Mouse (Mus musculus): ENCODE results near the gene Alox5ap. TPM values are rescaled to one million over a fixed set of nuclear protein-coding genes. Genes with fewer than 3 reads are reported as not detected.

The Alox5ap gene
- polyA plus RNA-seq (2012; rRNA removed), result 31.6 and 50.1 TPM in 2 replicates

DNA sequence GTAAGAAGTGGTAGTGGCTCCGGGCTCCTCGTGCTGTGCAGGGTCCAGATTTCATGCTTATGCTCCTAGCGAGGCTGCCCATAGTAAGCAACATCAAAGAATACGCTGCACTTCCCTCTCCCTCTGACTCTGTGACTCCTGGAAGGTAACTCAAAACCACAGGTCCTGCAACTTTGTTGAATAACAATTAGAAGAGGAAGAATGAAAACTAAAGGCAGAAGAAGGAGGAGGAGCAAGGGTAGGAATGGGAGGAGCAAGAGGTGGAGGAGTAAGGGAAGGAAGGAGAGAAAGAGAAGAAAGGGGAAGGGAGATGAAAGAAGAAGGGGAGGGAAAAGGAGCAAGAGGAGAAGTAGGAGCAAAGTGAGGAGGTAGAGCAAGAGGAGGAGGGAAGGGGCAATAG, at the start of gene Alox5ap:
TSS of gene Alox5ap (plus strand) at position 363 of the 400 bp plus-strand sequence.
- no peaks in the 10 kb centered on the region for H3K36me3 ChIP-seq (ENCODE audit: control insufficient read depth, insufficient read depth, low read length)
- no peaks in the 10 kb centered on the region for H3K27me3 ChIP-seq (ENCODE audit: control insufficient read depth, insufficient read depth, low read length)
- 14% methylated on average over 4 of the region's 4 CpGs for WGBS
- no peak for DNase-seq
- peaks cover 27% of the 10 kb centered on the region for H3K4me1 ChIP-seq (replicated peaks; ENCODE audit: control insufficient read depth, insufficient read depth, low read length)
- H3K4me3 ChIP-seq (ENCODE audit: control insufficient read depth, insufficient read depth, low read length), result 0 out of 2 replicates have a peak within 1 kb of the TSS, but pooled peaks have one; percentile 1
- no peak for TF ChIP-seq POLR2A (IDR thresholded peaks at IDR 0.05; ENCODE audit: control insufficient read depth, extremely low read depth, insufficient read depth, low read length, poor library complexity)
- TF ChIP-seq CTCF (IDR thresholded peaks at IDR 0.05; ENCODE audit: borderline replicate concordance, control insufficient read depth, extremely low read depth, insufficient read depth, low read length, poor library complexity), result no peak
- H3K27ac ChIP-seq (ENCODE audit: control insufficient read depth, insufficient read depth, low read length), result 0 out of 2 replicates have a peak within 1 kb of the TSS, but pooled peaks have one; percentile 1

DNA sequence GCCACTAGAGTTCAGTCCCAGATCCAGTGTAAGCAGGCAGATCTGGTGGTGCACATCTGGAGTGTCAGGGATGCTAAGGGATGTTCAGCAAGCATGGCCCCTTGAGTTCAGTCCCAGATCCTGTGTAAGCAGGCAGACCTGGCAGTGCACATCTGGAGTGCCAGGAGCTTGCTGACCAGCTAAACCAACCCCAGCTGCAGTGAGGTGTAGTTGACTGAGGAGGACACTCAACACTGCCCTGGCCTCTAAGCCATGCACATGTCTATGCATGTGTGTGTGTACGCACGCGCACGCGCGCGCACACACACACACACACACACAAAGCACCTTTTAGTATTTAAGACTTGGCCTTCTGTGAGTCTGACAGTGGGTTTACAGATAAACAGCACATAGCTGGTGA, 49.0 kb upstream of the Alox5ap start:
- Histone ChIP-seq H3K4me3 (ENCODE audit: control insufficient read depth, insufficient read depth, low read length) (no peak overlapping the region), H3K27ac (ENCODE audit: control insufficient read depth, insufficient read depth, low read length) (no peak overlapping the region), H3K4me1 (replicated peaks; ENCODE audit: control insufficient read depth, insufficient read depth, low read length) (no peaks in the 10 kb centered on the region), H3K36me3 (ENCODE audit: control insufficient read depth, insufficient read depth, low read length) (peaks cover 60% of the 10 kb centered on the region), H3K27me3 (ENCODE audit: control insufficient read depth, insufficient read depth, low read length) (no peaks in the 10 kb centered on the region)
- DNase-seq, result no peak
- TF ChIP-seq POLR2A (IDR thresholded peaks at IDR 0.05; ENCODE audit: control insufficient read depth, extremely low read depth, insufficient read depth, low read length, poor library complexity) (no peak), CTCF (IDR thresholded peaks at IDR 0.05; ENCODE audit: borderline replicate concordance, control insufficient read depth, extremely low read depth, insufficient read depth, low read length, poor library complexity) (no peak)
- over 99% methylated on average over 7 of the region's 7 CpGs for WGBS

DNA sequence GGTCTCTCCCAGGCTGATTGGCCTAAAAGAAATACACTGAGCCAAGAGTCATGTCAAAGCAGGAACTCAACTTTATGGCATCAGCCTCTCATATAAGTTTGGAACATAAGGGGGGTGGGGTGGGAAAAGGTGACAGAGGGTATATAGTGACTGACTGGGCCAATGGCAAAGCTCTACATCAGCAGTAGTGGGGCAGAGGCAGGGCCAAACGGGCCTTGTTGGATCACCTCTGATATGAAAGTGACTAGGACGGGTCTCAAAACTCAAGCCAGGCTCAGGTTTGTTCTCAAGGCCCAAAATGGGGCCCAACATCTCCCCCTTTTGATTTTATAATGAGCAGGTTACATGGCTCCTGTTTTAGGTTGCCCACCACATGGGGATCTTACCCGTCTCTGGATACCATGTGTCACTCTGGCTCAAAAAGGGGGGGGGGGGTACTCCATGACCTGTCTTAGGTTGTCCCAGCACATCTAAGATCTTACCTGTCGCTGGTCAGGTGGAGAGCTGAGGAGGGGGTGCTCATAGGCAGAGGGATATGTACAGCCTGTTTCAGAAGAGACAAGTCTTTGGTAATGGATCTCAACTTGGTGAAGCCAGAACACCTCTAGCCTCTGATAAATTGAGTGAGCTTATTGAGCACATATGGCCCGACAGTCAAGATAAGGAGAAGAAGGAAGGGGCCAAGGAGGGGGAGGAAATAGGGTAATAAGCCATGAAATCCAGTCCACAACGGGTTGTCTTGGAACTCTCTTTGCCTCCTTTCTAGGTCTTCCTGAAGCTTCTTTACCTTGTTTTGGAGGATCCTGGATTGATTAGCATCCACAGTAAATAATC, 46.8 kb upstream of the Alox5ap start:
- TF ChIP-seq CTCF (IDR thresholded peaks at IDR 0.05; ENCODE audit: borderline replicate concordance, control insufficient read depth, extremely low read depth, insufficient read depth, low read length, poor library complexity) (no peak), POLR2A (IDR thresholded peaks at IDR 0.05; ENCODE audit: control insufficient read depth, extremely low read depth, insufficient read depth, low read length, poor library complexity) (no peak)
- Histone ChIP-seq H3K27me3 (ENCODE audit: control insufficient read depth, insufficient read depth, low read length) (no peaks in the 10 kb centered on the region), H3K4me3 (ENCODE audit: control insufficient read depth, insufficient read depth, low read length) (no peak overlapping the region), H3K27ac (ENCODE audit: control insufficient read depth, insufficient read depth, low read length) (no peak overlapping the region), H3K36me3 (ENCODE audit: control insufficient read depth, insufficient read depth, low read length) (peaks cover 37% of the 10 kb centered on the region), H3K4me1 (replicated peaks; ENCODE audit: control insufficient read depth, insufficient read depth, low read length) (no peaks in the 10 kb centered on the region)
- no peak for DNase-seq
- 92% methylated on average over 6 of the region's 6 CpGs for WGBS

DNA sequence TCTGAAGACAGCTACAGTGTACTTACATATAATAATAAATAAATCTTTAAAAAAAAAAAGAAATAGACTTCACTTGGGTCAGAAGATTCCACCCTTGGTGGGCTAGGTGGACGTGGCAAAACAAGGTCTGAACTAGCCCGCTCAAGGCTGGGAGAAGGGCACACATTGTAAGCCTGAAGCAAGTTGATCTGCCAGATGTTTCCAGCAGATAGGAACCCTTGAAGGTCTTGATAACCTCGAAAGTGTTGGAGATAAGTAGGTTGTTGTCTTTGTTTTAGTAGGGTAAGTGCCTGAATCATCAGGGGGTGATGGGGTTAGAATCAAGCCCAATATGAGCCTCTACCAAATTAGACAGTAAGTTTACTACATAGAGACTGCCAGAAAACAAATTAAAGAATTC, 45.1 kb upstream of the Alox5ap start:
- Histone ChIP-seq H3K27me3 (ENCODE audit: control insufficient read depth, insufficient read depth, low read length) (no peaks in the 10 kb centered on the region), H3K36me3 (ENCODE audit: control insufficient read depth, insufficient read depth, low read length) (peaks cover 20% of the 10 kb centered on the region), H3K27ac (ENCODE audit: control insufficient read depth, insufficient read depth, low read length) (no peak overlapping the region), H3K4me1 (replicated peaks; ENCODE audit: control insufficient read depth, insufficient read depth, low read length) (no peaks in the 10 kb centered on the region), H3K4me3 (ENCODE audit: control insufficient read depth, insufficient read depth, low read length) (no peak overlapping the region)
- no peak for DNase-seq
- 73% methylated on average over 3 of the region's 3 CpGs for WGBS
- TF ChIP-seq POLR2A (IDR thresholded peaks at IDR 0.05; ENCODE audit: control insufficient read depth, extremely low read depth, insufficient read depth, low read length, poor library complexity) (no peak), CTCF (IDR thresholded peaks at IDR 0.05; ENCODE audit: borderline replicate concordance, control insufficient read depth, extremely low read depth, insufficient read depth, low read length, poor library complexity) (no peak)

DNA sequence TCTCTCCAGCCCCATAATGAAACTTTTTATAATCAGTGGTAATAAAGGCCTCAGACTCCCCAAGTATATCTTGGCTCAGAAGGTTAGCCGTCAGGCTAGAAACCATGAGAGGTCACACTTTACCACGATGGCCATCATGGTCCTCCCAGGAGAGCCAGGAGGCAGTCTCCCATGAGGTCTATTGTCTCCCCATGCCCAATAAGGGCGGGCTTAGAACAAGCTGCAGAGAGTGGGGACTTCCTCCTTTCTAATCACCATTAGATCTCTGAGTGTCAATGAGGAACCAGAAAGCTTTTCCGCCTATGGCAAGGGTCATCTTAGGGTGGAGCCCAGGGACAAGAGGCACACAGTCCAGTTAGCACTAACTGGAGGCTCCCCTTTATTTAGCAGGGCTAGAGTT, 43.2 kb upstream of the Alox5ap start:
- DNase-seq, result no peak
- TF ChIP-seq POLR2A (IDR thresholded peaks at IDR 0.05; ENCODE audit: control insufficient read depth, extremely low read depth, insufficient read depth, low read length, poor library complexity), result no peak
- no peak for TF ChIP-seq CTCF (IDR thresholded peaks at IDR 0.05; ENCODE audit: borderline replicate concordance, control insufficient read depth, extremely low read depth, insufficient read depth, low read length, poor library complexity)
- Histone ChIP-seq H3K27me3 (ENCODE audit: control insufficient read depth, insufficient read depth, low read length) (no peaks in the 10 kb centered on the region), H3K4me1 (replicated peaks; ENCODE audit: control insufficient read depth, insufficient read depth, low read length) (no peaks in the 10 kb centered on the region), H3K27ac (ENCODE audit: control insufficient read depth, insufficient read depth, low read length) (no peak overlapping the region), H3K36me3 (ENCODE audit: control insufficient read depth, insufficient read depth, low read length) (peaks cover 1% of the 10 kb centered on the region), H3K4me3 (ENCODE audit: control insufficient read depth, insufficient read depth, low read length) (no peak overlapping the region)
- WGBS, result 81% methylated on average over 4 of the region's 4 CpGs

DNA sequence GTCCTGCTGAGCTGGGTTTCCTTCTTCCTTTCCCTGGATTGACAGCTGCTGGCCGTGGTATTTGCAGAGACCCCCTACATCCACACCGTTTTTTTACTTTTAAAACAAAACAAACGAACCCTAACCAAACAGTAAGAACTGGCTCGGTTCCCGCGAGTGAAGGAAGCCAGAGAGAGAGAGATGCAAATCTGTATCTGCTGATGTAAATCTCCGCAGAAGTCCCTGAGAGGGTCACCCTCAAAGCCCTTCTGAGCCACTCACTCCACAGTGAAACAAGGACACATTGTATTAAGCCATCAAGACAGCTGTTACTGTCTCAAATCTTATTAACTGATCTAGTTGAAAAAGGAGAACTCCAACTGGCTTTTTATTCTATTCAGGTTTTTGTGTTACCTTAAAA, 39.9 kb upstream of the Alox5ap start:
- H3K4me1 ChIP-seq (replicated peaks; ENCODE audit: control insufficient read depth, insufficient read depth, low read length), result peaks cover 2% of the 10 kb centered on the region; the same call in 1 of the 2 replicates
- TF ChIP-seq POLR2A (IDR thresholded peaks at IDR 0.05; ENCODE audit: control insufficient read depth, extremely low read depth, insufficient read depth, low read length, poor library complexity) (no peak), CTCF (IDR thresholded peaks at IDR 0.05; ENCODE audit: borderline replicate concordance, control insufficient read depth, extremely low read depth, insufficient read depth, low read length, poor library complexity) (no peak)

More for the DNA sequence above, 39.9 kb upstream of the Alox5ap start:
- Histone ChIP-seq H3K27ac (ENCODE audit: control insufficient read depth, insufficient read depth, low read length) (no peak overlapping the region), H3K4me3 (ENCODE audit: control insufficient read depth, insufficient read depth, low read length) (no peak overlapping the region), H3K27me3 (ENCODE audit: control insufficient read depth, insufficient read depth, low read length) (no peaks in the 10 kb centered on the region), H3K36me3 (ENCODE audit: control insufficient read depth, insufficient read depth, low read length) (no peaks in the 10 kb centered on the region)
- 59% methylated on average over 7 of the region's 7 CpGs for WGBS
- DNase-seq, result no peak

Data from thymus, adult 2 months (tissue).